Mouse (Mus musculus) lung, postnatal 0 days (tissue): ENCODE data around the gene Henmt1. TPM values are rescaled to one million over a fixed set of nuclear protein-coding genes. Genes with fewer than 3 reads are reported as not detected.

ENCODE experiments used
- ATAC-seq: fragments of 200-750 bp; cut with Nextera tagmentation; 2 replicates; pipeline ENCODE4 v1.8.0; 2017; ENCODE audit warnings: moderate library complexity
- DNase-seq: peaks from one replicate; pipeline ENCODE4 v3.0.0-alpha.2; 2016; ENCODE audit warnings: low spot score
- H3K27ac ChIP-seq: fragments of 300-500 bp; sonication (generic); 2 replicates; pipeline ENCODE4 v1.5.1; 2014; ENCODE audit warnings: antibody characterized with exemption, mild to moderate bottlenecking, low read length, mixed read lengths
- H3K27me3 ChIP-seq: fragments of 300-500 bp; sonication (generic); replicated peaks from 2 replicates; pipeline ENCODE4 v1.6.1; 2014; ENCODE audit warnings: low read length, mixed read lengths; ENCODE audit not compliant: insufficient read depth
- H3K36me3 ChIP-seq: fragments of 300-500 bp; sonication (generic); 2 replicates; pipeline ENCODE4 v1.6.1; 2014; ENCODE audit warnings: low read length, mixed read lengths; ENCODE audit not compliant: insufficient read depth
- H3K4me1 ChIP-seq: fragments of 300-500 bp; sonication (generic); 2 replicates; pipeline ENCODE4 v1.6.1; 2014; ENCODE audit warnings: antibody characterized with exemption, low read depth, low read length, mixed read lengths; ENCODE audit not compliant: insufficient read depth
- H3K4me2 ChIP-seq: fragments of 300-500 bp; sonication (generic); replicated peaks from 2 replicates; pipeline ENCODE4 v1.6.1; 2014; ENCODE audit warnings: low read depth, mild to moderate bottlenecking, low read length, moderate library complexity, mixed read lengths
- H3K4me3 ChIP-seq: fragments of 300-500 bp; sonication (generic); 2 replicates; pipeline ENCODE4 v1.5.1; 2014; ENCODE audit warnings: low read depth, low read length
- H3K9ac ChIP-seq: fragments of 300-500 bp; sonication (generic); replicated peaks from 2 replicates; pipeline ENCODE4 v1.6.1; 2014; ENCODE audit warnings: low read depth, mild to moderate bottlenecking
- H3K9me3 ChIP-seq: fragments of 300-500 bp; sonication (generic); 2 replicates; pipeline ENCODE4 v1.6.1; 2016; ENCODE audit warnings: low read length, mixed read lengths
- CTCF ChIP-seq: IDR thresholded peaks from 2 replicates; pipeline ENCODE4 v1.5.1; 2016; ENCODE audit warnings: antibody characterized with exemption, mild to moderate bottlenecking
- EP300 ChIP-seq: IDR thresholded peaks from 2 replicates; pipeline ENCODE4 v1.6.1; 2016; ENCODE audit warnings: antibody characterized with exemption, mild to moderate bottlenecking, control low read depth
- WGBS: fragments of 180-500 bp; shearing (Covaris S2); extraction: QIAGEN DNeasy Blood & Tissue Kit; methylation state at CpG from one replicate; pipeline ENCODE4 v1.1.7; 2014; 5-methylcytosine and 5-hydroxymethylcytosine counted together
- polyA plus RNA-seq: library from polyadenylated mRNA; unstranded; fragments of >200 nt; fragmentation: Nextera tagmentation; extraction: Ambion mirVana; gene quantifications from 2 replicates; pipeline ENCODE4 v1.2.1, GENCODE M21; 2015

Gene Henmt1
- polyA plus RNA-seq, 1 experiment from 2014 or later: 0.23 TPM

DNA sequence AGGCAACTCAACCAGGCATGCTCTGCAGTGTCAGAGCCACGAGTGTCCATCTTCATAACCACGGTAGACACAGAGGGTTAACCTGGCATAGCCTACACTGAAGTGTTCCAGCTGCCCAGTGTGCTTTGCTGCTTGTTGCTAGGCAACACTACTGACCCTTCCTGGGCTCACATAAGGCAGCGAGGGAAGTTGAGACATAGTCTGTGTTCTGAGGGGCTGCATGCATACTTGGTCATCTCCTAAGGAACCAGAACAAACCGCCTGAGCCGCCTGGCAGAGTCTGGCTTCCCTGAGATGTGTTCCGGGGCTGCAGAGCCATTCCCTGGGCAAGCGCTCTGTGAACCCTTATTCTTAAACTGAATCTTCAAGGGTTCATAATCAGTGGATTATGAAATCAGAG, 21.6 kb downstream of the Henmt1 start:
- Histone ChIP-seq H3K4me3 (no peak overlapping the region), H3K9me3 (no peaks in the 10 kb centered on the region), H3K9ac (no peak overlapping the region), H3K27me3 (no peaks in the 10 kb centered on the region), H3K4me2 (peak overlapping the region; percentile 32; the same call in 1 of the 2 replicates), H3K4me1 (peaks cover 5% of the 10 kb centered on the region; the same call in 1 of the 2 replicates), H3K36me3 (no peaks in the 10 kb centered on the region), H3K27ac (no peak overlapping the region)
- ATAC-seq: peak; percentile 90
- no peak for TF ChIP-seq EP300
- no peak for TF ChIP-seq CTCF
- 25% methylated on average over 7 of the region's 7 CpGs for WGBS
- DNase-seq: peak; percentile 88

DNA sequence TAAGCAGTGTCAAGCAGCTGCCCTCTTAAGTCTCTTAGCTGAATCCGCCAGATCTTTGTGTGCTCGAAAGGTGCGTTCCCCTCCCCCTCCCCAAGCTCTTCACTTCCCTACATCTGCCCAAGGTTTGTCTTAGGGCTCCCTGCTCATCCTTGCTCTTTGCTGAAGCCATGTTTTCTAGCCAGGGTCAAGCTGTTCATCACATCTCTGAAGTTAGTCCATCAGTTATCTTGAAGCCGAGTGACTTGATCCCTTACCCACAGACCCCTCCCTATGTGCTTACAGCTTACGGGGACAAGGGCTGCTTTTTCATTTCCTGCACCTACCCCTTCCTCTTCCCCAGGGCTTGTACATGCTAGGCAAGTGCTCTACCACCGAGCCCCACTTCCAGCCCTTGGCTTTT, 22.0 kb downstream of the Henmt1 start:
- H3K9me3 ChIP-seq: no peaks in the 10 kb centered on the region
- H3K9ac ChIP-seq: no peak overlapping the region
- DNase-seq (no peak), ATAC-seq (no peak; the same call in 1 of the 2 replicates)
- no peaks in the 10 kb centered on the region for H3K36me3 ChIP-seq
- 23% methylated on average over 6 of the region's 6 CpGs for WGBS
- no peaks in the 10 kb centered on the region for H3K27me3 ChIP-seq
- H3K4me3 ChIP-seq: no peak overlapping the region
- peaks cover 5% of the 10 kb centered on the region; the same call in 1 of the 2 replicates for H3K4me1 ChIP-seq
- TF ChIP-seq CTCF (no peak), EP300 (no peak)
- 0 out of 2 replicates have a peak overlapping the region, but pooled peaks have one; percentile 38 for H3K27ac ChIP-seq
- H3K4me2 ChIP-seq: peak overlapping the region; percentile 32; the same call in 1 of the 2 replicates

- H3K9ac ChIP-seq: no peak overlapping the region
- H3K36me3 ChIP-seq: no peaks in the 10 kb centered on the region
- no peak overlapping the region for H3K27ac ChIP-seq
- ATAC-seq (no peak), DNase-seq (no peak)
- 79% methylated on average over 3 of the region's 3 CpGs for WGBS
- peaks cover 5% of the 10 kb centered on the region; the same call in 1 of the 2 replicates for H3K4me1 ChIP-seq
- no peak overlapping the region for H3K4me3 ChIP-seq
- H3K9me3 ChIP-seq: no peaks in the 10 kb centered on the region
- H3K4me2 ChIP-seq: no peak overlapping the region
- no peaks in the 10 kb centered on the region for H3K27me3 ChIP-seq
- no peak for TF ChIP-seq CTCF
- no peak for TF ChIP-seq EP300
Observed at GRCm38 (mm10) chr3:108963278-108963677, 23.6 kb downstream of the Henmt1 start.

GRCm38 (mm10) chr3:108963776-108964175, 24.1 kb downstream of the Henmt1 start:
- H3K27me3 ChIP-seq: no peaks in the 10 kb centered on the region
- no peak for ATAC-seq
- no peak for DNase-seq
- no peaks in the 10 kb centered on the region for H3K36me3 ChIP-seq
- H3K9me3 ChIP-seq: no peaks in the 10 kb centered on the region
- peaks cover 5% of the 10 kb centered on the region; the same call in 1 of the 2 replicates for H3K4me1 ChIP-seq
- no peak overlapping the region for H3K4me2 ChIP-seq
- no peak overlapping the region for H3K27ac ChIP-seq
- WGBS: 86% methylated on average over 3 of the region's 3 CpGs
- no peak overlapping the region for H3K9ac ChIP-seq
- TF ChIP-seq EP300 (no peak), CTCF (no peak)
- H3K4me3 ChIP-seq: no peak overlapping the region

- Histone ChIP-seq H3K36me3 (no peaks in the 10 kb centered on the region), H3K9ac (no peak overlapping the region), H3K9me3 (no peaks in the 10 kb centered on the region), H3K27me3 (no peaks in the 10 kb centered on the region), H3K4me1 (peaks cover 3% of the 10 kb centered on the region; the same call in 1 of the 2 replicates), H3K27ac (no peak overlapping the region), H3K4me2 (no peak overlapping the region), H3K4me3 (no peak overlapping the region)
- TF ChIP-seq EP300 (no peak), CTCF (peak; percentile 23)
- ATAC-seq (no peak), DNase-seq (no peak)
- WGBS: 73% methylated on average over 7 of the region's 7 CpGs
Observed at GRCm38 (mm10) chr3:108964361-108965044, 24.8 kb downstream of the Henmt1 start.

GRCm38 (mm10) chr3:108966051-108966450, 26.4 kb downstream of the Henmt1 start:
- Histone ChIP-seq H3K9ac (no peak overlapping the region), H3K4me3 (no peak overlapping the region), H3K4me2 (no peak overlapping the region), H3K4me1 (no peaks in the 10 kb centered on the region), H3K27me3 (no peaks in the 10 kb centered on the region), H3K27ac (no peak overlapping the region), H3K9me3 (no peaks in the 10 kb centered on the region), H3K36me3 (no peaks in the 10 kb centered on the region; the same call in 1 of the 2 replicates)
- no peak for ATAC-seq
- TF ChIP-seq EP300 (no peak), CTCF (no peak)
- no peak for DNase-seq
- WGBS: 89% methylated on average over 3 of the region's 3 CpGs
